In genomic region chr7:45332685-45333425, GRCm38 (mm10) we compare ENCODE assay signal across 8 mouse cellular contexts. TPM values are rescaled to one million over a fixed set of nuclear protein-coding genes. Genes with fewer than 3 reads are reported as not detected.
A peak's percentile ranks its signal among the peaks of the same experiment; 100 is the strongest.
DNase-seq lines count a peak whose midpoint lies in the region; ATAC-seq and TF ChIP-seq lines count a peak whose summit lies in the region.

No protein-coding gene starts in this region.

- no peak for ATAC-seq in erythroblast, adult 5-6 weeks (replicated peaks; ENCODE audit: low FRiP score, poor library complexity, severe bottlenecking)
- ATAC-seq in forebrain, embryonic 14.5 days, result peak; percentile 49
- ATAC-seq in hindbrain, embryonic 12.5 days (ENCODE audit: low FRiP score), result peak; percentile 32
- peak; percentile 55 for ATAC-seq in limb, embryonic 14.5 days (ENCODE audit: low FRiP score, low read depth)
- ATAC-seq in midbrain, embryonic 13.5 days, result peak; percentile 64

- H3K4me3 ChIP-seq in erythroblast, embryonic 14.5 days (replicated peaks), result peak overlapping the region; percentile 52
- peak overlapping the region; percentile 53 for H3K4me3 ChIP-seq in forebrain, embryonic 14.5 days (ENCODE audit: low read depth, low read length)
- peak overlapping the region; percentile 61 for H3K4me3 ChIP-seq in hindbrain, embryonic 12.5 days
- H3K4me3 ChIP-seq in limb, embryonic 14.5 days (replicated peaks; ENCODE audit: low read length), result peak overlapping the region; percentile 77
- peak overlapping the region; percentile 56 for H3K4me3 ChIP-seq in midbrain, embryonic 13.5 days (replicated peaks)

- peak overlapping the region; percentile 92 for H3K4me2 ChIP-seq in forebrain, embryonic 14.5 days (ENCODE audit: low read length)
- H3K4me2 ChIP-seq in hindbrain, embryonic 12.5 days (replicated peaks), result peak overlapping the region; percentile 89
- H3K4me2 ChIP-seq in limb, embryonic 14.5 days (replicated peaks; ENCODE audit: low read depth, low read length, severe bottlenecking), result peak overlapping the region; percentile 86
- peak overlapping the region; percentile 88 for H3K4me2 ChIP-seq in midbrain, embryonic 13.5 days (replicated peaks)

- H3K36me3 ChIP-seq in erythroblast, embryonic 14.5 days (ENCODE audit: control insufficient read depth), result no peaks in the 10 kb centered on the region
- H3K36me3 ChIP-seq in forebrain, embryonic 14.5 days (ENCODE audit: control insufficient read depth, insufficient read depth, low read length), result no peaks in the 10 kb centered on the region
- H3K36me3 ChIP-seq in hindbrain, embryonic 12.5 days, result no peaks in the 10 kb centered on the region
- H3K36me3 ChIP-seq in limb, embryonic 14.5 days (ENCODE audit: control insufficient read depth, insufficient read depth, low read length), result no peaks in the 10 kb centered on the region
- H3K36me3 ChIP-seq in midbrain, embryonic 13.5 days, result no peaks in the 10 kb centered on the region

- 0 out of 2 replicates have a peak overlapping the region, but pooled peaks have one; percentile 27 for H3K27ac ChIP-seq in forebrain, embryonic 14.5 days (ENCODE audit: low read depth, low read length)
- 0 out of 2 replicates have a peak overlapping the region, but pooled peaks have one; percentile 49 for H3K27ac ChIP-seq in hindbrain, embryonic 12.5 days
- H3K27ac ChIP-seq in limb, embryonic 14.5 days (replicated peaks; ENCODE audit: low read depth, low read length), result peak overlapping the region; percentile 79
- no peak overlapping the region for H3K27ac ChIP-seq in midbrain, embryonic 13.5 days

- no peak for TF ChIP-seq POLR2A in limb, embryonic 14.5 days (IDR thresholded peaks at IDR 0.05; ENCODE audit: borderline replicate concordance, extremely low read depth, insufficient read depth, insufficient read length)

- DNase-seq in adrenal gland, postnatal 36 days, result peak; percentile 44 to 59
- peak; percentile 54 for DNase-seq in forebrain, embryonic 14.5 days (ENCODE audit: low spot score)
- peak; percentile 73 for DNase-seq in limb, embryonic 14.5 days (ENCODE audit: low spot score)
- DNase-seq in thymus, postnatal 25 days, result peak; percentile 67

- peak overlapping the region; percentile 71 for H3K9ac ChIP-seq in forebrain, embryonic 14.5 days (ENCODE audit: low read length)
- peak overlapping the region; percentile 76 for H3K9ac ChIP-seq in hindbrain, embryonic 12.5 days
- H3K9ac ChIP-seq in limb, embryonic 14.5 days (ENCODE audit: low read depth, low read length, severe bottlenecking), result peak overlapping the region; percentile 70
- peak overlapping the region; percentile 74 for H3K9ac ChIP-seq in midbrain, embryonic 13.5 days (replicated peaks)

- no peaks in the 10 kb centered on the region; the same call in 1 of the 2 replicates for H3K9me3 ChIP-seq in erythroblast, embryonic 14.5 days (ENCODE audit: control insufficient read depth, low read length)
- no peaks in the 10 kb centered on the region for H3K9me3 ChIP-seq in forebrain, embryonic 14.5 days (replicated peaks; ENCODE audit: control insufficient read depth, low read length)
- no peaks in the 10 kb centered on the region for H3K9me3 ChIP-seq in hindbrain, embryonic 12.5 days (replicated peaks)
- no peaks in the 10 kb centered on the region for H3K9me3 ChIP-seq in limb, embryonic 14.5 days (ENCODE audit: control insufficient read depth, low read length)
- no peaks in the 10 kb centered on the region for H3K9me3 ChIP-seq in midbrain, embryonic 13.5 days

- peaks cover 58% of the 10 kb centered on the region for H3K27me3 ChIP-seq in erythroblast, embryonic 14.5 days (ENCODE audit: control insufficient read depth)
- H3K27me3 ChIP-seq in forebrain, embryonic 14.5 days (replicated peaks; ENCODE audit: control insufficient read depth, insufficient read depth, low read length), result peaks cover 3% of the 10 kb centered on the region
- H3K27me3 ChIP-seq in hindbrain, embryonic 12.5 days, result peaks cover 25% of the 10 kb centered on the region
- H3K27me3 ChIP-seq in limb, embryonic 14.5 days (ENCODE audit: control insufficient read depth, insufficient read depth, low read length), result no peaks in the 10 kb centered on the region
- H3K27me3 ChIP-seq in midbrain, embryonic 13.5 days, result peaks cover 24% of the 10 kb centered on the region

- peaks cover 13% of the 10 kb centered on the region for H3K4me1 ChIP-seq in erythroblast, embryonic 14.5 days (ENCODE audit: control insufficient read depth)
- peaks cover 7% of the 10 kb centered on the region for H3K4me1 ChIP-seq in forebrain, embryonic 14.5 days (ENCODE audit: control insufficient read depth, insufficient read depth, low read length)
- peaks cover 24% of the 10 kb centered on the region for H3K4me1 ChIP-seq in hindbrain, embryonic 12.5 days
- H3K4me1 ChIP-seq in limb, embryonic 14.5 days (ENCODE audit: control insufficient read depth, insufficient read depth, low read length), result peaks cover 23% of the 10 kb centered on the region
- peaks cover 29% of the 10 kb centered on the region for H3K4me1 ChIP-seq in midbrain, embryonic 13.5 days (replicated peaks)

- 3% methylated on average over 22 of the region's 22 CpGs for WGBS in forebrain, embryonic 14.5 days
- WGBS in hindbrain, embryonic 12.5 days, result 4% methylated on average over 21 of the region's 22 CpGs
- 4% methylated on average over 21 of the region's 22 CpGs for WGBS in limb, embryonic 14.5 days
- WGBS in midbrain, embryonic 13.5 days, result 4% methylated on average over 22 of the region's 22 CpGs

RNA-seq across cellular contexts. Expression of gene Trpm4, which starts 0.7 kb away (rescaled TPM):
- polyA plus RNA-seq in erythroblast, embryonic 14.5 days (2012), result 0.02 and 0.04 TPM in 2 replicates
- total RNA-seq in erythroblast, adult 5-6 weeks (2015; ENCODE audit: low replicate concordance), result 0.42 TPM in 1 of 2 replicates, not detected in the other
- not detected in 2 replicates for total RNA-seq in erythroblast, adult 5-6 weeks (2017; ENCODE audit: low replicate concordance)
- total RNA-seq in adrenal gland, postnatal 36 days (2021), result 1 to 10 TPM; 5.7 to 8.5 TPM
- polyA plus RNA-seq in forebrain, embryonic 14.5 days (2014; fragmentation: Nextera tagmentation; extraction: Ambion mirVana), result 6.5 and 9.8 TPM in 2 replicates
- polyA plus RNA-seq in hindbrain, embryonic 12.5 days (2016; fragmentation: Nextera tagmentation; extraction: Ambion mirVana), result 11.5 and 14.7 TPM in 2 replicates
- 42.6 and 46.1 TPM in 2 replicates for polyA plus RNA-seq in limb, embryonic 14.5 days (2012; rRNA removed)
- polyA plus RNA-seq in limb, embryonic 14.5 days (2014; fragmentation: Nextera tagmentation; extraction: Ambion mirVana), result 15.8 TPM in 2 replicates
- 7.3 and 10.8 TPM in 2 replicates for polyA plus RNA-seq in midbrain, embryonic 13.5 days (2015; fragmentation: Nextera tagmentation; extraction: Ambion mirVana)

RNA-seq across cellular contexts. Expression of gene Hrc, which starts 2.2 kb away (rescaled TPM):
- not detected in 2 replicates for polyA plus RNA-seq in erythroblast, embryonic 14.5 days (2012)
- total RNA-seq in erythroblast, adult 5-6 weeks (2015; ENCODE audit: low replicate concordance), result not detected in 2 replicates
- not detected in 2 replicates for total RNA-seq in erythroblast, adult 5-6 weeks (2017; ENCODE audit: low replicate concordance)
- under 1 TPM in 1 of 2 experiments, not detected in 1; 0.13 TPM for total RNA-seq in adrenal gland, postnatal 36 days (2021)
- 0.06 TPM in 1 of 2 replicates, not detected in the other for polyA plus RNA-seq in forebrain, embryonic 14.5 days (2014; fragmentation: Nextera tagmentation; extraction: Ambion mirVana)
- polyA plus RNA-seq in hindbrain, embryonic 12.5 days (2016; fragmentation: Nextera tagmentation; extraction: Ambion mirVana), result 0.65 and 0.68 TPM in 2 replicates
- polyA plus RNA-seq in limb, embryonic 14.5 days (2012; rRNA removed), result 9.5 and 17.9 TPM in 2 replicates
- 4.1 and 5.9 TPM in 2 replicates for polyA plus RNA-seq in limb, embryonic 14.5 days (2014; fragmentation: Nextera tagmentation; extraction: Ambion mirVana)
- polyA plus RNA-seq in midbrain, embryonic 13.5 days (2015; fragmentation: Nextera tagmentation; extraction: Ambion mirVana), result 0.10 and 0.26 TPM in 2 replicates

RNA-seq across cellular contexts. Expression of gene Ppfia3, which starts 34.0 kb away (rescaled TPM):
- polyA plus RNA-seq in erythroblast, embryonic 14.5 days (2012), result 0.13 and 0.33 TPM in 2 replicates
- total RNA-seq in erythroblast, adult 5-6 weeks (2015; ENCODE audit: low replicate concordance), result 1.9 TPM in 1 of 2 replicates, not detected in the other
- total RNA-seq in erythroblast, adult 5-6 weeks (2017; ENCODE audit: low replicate concordance), result 0.26 TPM in 1 of 2 replicates, not detected in the other
- 1 to 10 TPM; 1.5 to 1.7 TPM for total RNA-seq in adrenal gland, postnatal 36 days (2021)
- polyA plus RNA-seq in forebrain, embryonic 14.5 days (2014; fragmentation: Nextera tagmentation; extraction: Ambion mirVana), result 10.7 and 17.3 TPM in 2 replicates
- polyA plus RNA-seq in hindbrain, embryonic 12.5 days (2016; fragmentation: Nextera tagmentation; extraction: Ambion mirVana), result 15.6 and 16.2 TPM in 2 replicates
- 12.3 and 13.8 TPM in 2 replicates for polyA plus RNA-seq in limb, embryonic 14.5 days (2012; rRNA removed)
- polyA plus RNA-seq in limb, embryonic 14.5 days (2014; fragmentation: Nextera tagmentation; extraction: Ambion mirVana), result 8.4 and 9.0 TPM in 2 replicates
- 17.2 and 19.8 TPM in 2 replicates for polyA plus RNA-seq in midbrain, embryonic 13.5 days (2015; fragmentation: Nextera tagmentation; extraction: Ambion mirVana)

RNA-seq across cellular contexts. Expression of gene Lin7b, which starts 37.5 kb away (rescaled TPM):
- polyA plus RNA-seq in erythroblast, embryonic 14.5 days (2012), result 0.18 TPM in 1 of 2 replicates, not detected in the other
- 1.5 TPM in 1 of 2 replicates, not detected in the other for total RNA-seq in erythroblast, adult 5-6 weeks (2015; ENCODE audit: low replicate concordance)
- total RNA-seq in erythroblast, adult 5-6 weeks (2017; ENCODE audit: low replicate concordance), result 5.4 TPM in 1 of 2 replicates, not detected in the other
- 1 to 10 TPM in 1 of 2 experiments, under 1 TPM in 1; 0.70 to 2.8 TPM for total RNA-seq in adrenal gland, postnatal 36 days (2021)
- 6.2 and 11.0 TPM in 2 replicates for polyA plus RNA-seq in forebrain, embryonic 14.5 days (2014; fragmentation: Nextera tagmentation; extraction: Ambion mirVana)
- 2.9 and 3.8 TPM in 2 replicates for polyA plus RNA-seq in hindbrain, embryonic 12.5 days (2016; fragmentation: Nextera tagmentation; extraction: Ambion mirVana)
- 4.1 and 4.7 TPM in 2 replicates for polyA plus RNA-seq in limb, embryonic 14.5 days (2012; rRNA removed)
- 1.7 and 2.2 TPM in 2 replicates for polyA plus RNA-seq in limb, embryonic 14.5 days (2014; fragmentation: Nextera tagmentation; extraction: Ambion mirVana)
- polyA plus RNA-seq in midbrain, embryonic 13.5 days (2015; fragmentation: Nextera tagmentation; extraction: Ambion mirVana), result 7.1 and 7.9 TPM in 2 replicates

RNA-seq across cellular contexts. Expression of gene Slc6a21, which starts 55.5 kb away (rescaled TPM):
- polyA plus RNA-seq in erythroblast, embryonic 14.5 days (2012), result not detected in 2 replicates
- total RNA-seq in erythroblast, adult 5-6 weeks (2015; ENCODE audit: low replicate concordance), result not detected in 2 replicates
- total RNA-seq in erythroblast, adult 5-6 weeks (2017; ENCODE audit: low replicate concordance), result not detected in 2 replicates
- under 1 TPM in 1 of 2 experiments, not detected in 1; 0.13 TPM for total RNA-seq in adrenal gland, postnatal 36 days (2021)
- polyA plus RNA-seq in forebrain, embryonic 14.5 days (2014; fragmentation: Nextera tagmentation; extraction: Ambion mirVana), result not detected in 2 replicates
- not detected in 2 replicates for polyA plus RNA-seq in hindbrain, embryonic 12.5 days (2016; fragmentation: Nextera tagmentation; extraction: Ambion mirVana)
- polyA plus RNA-seq in limb, embryonic 14.5 days (2012; rRNA removed), result not detected in 2 replicates
- not detected in 2 replicates for polyA plus RNA-seq in limb, embryonic 14.5 days (2014; fragmentation: Nextera tagmentation; extraction: Ambion mirVana)
- not detected in 2 replicates for polyA plus RNA-seq in midbrain, embryonic 13.5 days (2015; fragmentation: Nextera tagmentation; extraction: Ambion mirVana)
